Mouse (Mus musculus) gastrocnemius, postnatal 25 days (tissue): ENCODE measurements around the gene Agap1. TPM values are rescaled to one million over a fixed set of nuclear protein-coding genes. Genes with fewer than 3 reads are reported as not detected.

Source experiments
- DNase-seq: peaks from one replicate; pipeline ENCODE4 v3.0.0; 2022
- total RNA-seq, 2 experiments: library from RNA; stranded (reverse); gene quantifications; 1 replicate in 1 of 2; 2 replicates in 1 of 2; pipeline ENCODE4 v1.2.3; 2021

The Agap1 gene
- total RNA-seq, 2 experiments from 2014 or later, result 15.1 to 21.8 TPM

DNA sequence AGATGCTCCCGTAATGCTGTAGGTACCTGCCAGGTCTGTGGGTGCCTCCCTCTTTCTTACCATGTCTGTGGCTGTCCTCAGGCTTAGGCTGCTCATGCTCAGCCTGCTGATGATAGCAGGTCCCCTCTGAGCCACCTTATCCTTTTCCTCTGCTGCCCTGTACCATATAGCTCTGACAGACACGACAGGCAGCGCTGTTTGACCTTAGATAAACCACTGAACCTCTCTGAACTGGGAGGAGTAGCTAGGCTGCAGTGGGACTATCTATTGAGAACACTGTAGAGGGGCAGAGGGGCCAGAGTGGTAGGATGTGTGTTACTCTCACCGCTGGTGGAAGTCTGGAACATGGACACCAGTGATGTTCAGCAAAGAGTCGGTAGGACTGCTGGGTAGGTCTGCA, 211.5 kb downstream of the Agap1 start:
- no peak for DNase-seq

DNA sequence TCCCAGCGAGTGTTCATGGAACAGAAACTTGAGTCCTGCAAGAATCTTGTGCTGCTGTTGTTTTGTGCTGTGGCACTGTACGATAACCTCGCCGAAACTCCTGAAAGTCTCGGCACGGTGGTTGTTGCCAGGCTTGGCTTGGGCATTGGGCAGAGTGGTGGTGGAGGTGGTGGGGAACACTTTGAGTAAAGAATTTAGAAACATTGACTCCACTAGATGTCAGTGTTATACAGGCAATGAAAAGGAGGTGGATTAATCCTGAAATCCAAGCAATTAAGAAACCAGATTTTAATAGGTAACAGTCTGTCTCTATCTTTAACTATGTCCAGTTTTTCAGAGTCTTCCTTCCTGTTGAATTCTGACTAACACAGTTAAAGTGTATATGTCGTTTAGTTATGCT, 212.8 kb downstream of the Agap1 start:
- DNase-seq, result no peak

DNA sequence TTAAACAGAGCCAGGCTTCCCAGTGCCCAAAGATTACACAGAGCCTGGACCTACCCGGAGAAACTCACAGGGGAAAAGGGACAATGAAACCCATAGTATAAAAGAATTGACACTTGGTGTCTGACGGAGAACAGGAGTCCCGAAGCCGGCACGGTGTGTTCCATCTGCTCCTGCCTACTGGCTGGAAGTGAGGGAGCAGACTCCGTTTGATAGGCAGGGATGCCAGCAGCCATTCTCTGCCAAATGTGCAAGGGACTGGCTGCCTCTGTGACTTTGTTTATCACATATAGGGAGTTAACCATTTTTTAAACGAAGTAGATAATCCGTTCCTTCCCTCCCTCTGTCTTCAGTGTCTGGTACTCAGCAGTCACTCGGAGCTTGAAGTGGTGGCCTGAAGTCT, 214.0 kb downstream of the Agap1 start:
- DNase-seq, result no peak

DNA sequence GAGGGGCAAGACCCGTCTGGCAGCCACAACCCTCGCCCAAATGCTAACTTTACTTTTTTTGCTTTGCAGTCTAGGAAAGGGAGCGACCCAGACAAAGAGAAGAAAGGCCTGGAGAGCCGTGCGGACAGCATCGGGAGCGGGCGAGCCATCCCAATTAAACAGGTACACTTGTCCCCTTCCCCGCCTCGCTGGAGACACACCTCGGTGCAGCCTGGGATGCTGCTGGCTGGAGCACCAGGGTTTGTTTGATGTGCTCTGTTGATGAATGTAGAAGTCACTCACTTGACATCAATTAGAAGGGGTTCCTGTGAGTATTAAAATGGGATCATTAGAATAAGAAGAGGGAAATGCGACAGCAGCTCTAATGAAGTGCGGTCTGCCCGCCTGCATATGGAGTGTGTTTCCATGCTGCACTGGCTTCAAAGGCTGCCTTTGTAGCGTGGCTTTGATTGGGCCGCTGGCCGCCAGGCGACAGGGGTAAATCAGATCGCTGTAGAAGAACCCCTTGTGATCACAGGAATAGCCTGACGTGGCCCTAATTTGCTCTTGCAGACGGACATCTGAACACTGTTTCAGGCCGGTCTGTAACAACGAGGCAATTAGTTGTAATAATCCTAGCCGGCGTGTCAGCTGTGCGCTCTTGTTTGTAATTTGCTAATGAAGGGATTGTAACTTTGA, 216.6 kb downstream of the Agap1 start:
- no peak for DNase-seq

DNA sequence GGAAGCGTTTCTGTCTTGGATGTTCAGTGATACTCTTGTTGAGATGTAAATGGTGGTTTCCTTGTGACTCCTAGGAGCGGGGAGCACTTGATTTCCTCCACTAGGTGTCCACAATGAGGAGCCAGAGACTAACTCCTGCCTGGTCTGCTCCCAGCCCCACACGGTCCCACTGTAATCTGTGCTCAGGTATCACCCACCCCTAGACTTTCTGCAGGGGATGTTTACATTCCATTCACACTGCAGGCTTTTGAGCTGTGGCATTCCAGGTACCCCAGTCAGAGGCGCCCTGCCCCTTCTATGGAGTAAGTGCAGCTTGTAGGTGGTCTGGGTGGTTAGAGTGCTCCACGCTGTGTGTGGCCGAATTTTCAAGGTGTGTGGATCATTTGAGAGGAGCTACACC, 218.5 kb downstream of the Agap1 start:
- no peak for DNase-seq

DNA sequence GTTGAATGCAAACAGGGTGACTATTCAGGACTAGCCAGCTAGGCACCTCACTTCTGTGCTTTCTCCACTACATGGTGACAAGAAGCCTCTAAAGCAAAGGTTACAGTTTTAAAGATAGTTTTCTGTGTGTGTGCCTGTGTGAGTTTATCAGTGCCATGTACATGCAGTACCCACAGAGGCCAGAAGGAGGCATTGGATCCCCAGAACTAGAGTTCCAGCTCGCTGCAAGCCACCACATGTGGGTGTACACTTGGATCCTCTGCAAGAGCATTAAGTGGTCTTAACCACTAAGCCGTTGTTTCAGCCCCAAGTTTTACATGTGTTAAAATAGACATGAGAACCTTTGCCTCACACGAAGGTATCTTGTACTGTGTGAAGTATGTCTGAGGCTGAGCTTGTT, 219.1 kb downstream of the Agap1 start:
- DNase-seq, result no peak

DNA sequence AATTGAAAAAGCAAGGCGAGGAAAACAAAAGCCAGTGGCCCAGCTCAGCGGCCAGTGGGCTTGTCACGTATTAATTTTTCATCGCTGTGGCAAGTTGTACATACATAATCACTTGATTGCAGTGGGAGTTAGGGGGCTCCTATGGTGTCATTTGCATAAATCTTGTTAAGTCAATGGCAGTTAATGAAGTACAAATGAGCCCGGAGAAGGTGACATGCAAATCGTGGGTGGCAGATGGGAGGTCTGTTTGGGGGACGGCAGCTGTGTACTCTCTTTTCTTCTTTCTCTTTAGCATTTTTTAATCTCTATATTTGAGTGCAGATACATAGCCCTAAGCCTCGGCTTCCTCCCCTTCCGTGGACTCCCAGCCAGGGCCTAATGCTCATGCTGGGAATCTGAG, 220.1 kb downstream of the Agap1 start:
- no peak for DNase-seq

DNA sequence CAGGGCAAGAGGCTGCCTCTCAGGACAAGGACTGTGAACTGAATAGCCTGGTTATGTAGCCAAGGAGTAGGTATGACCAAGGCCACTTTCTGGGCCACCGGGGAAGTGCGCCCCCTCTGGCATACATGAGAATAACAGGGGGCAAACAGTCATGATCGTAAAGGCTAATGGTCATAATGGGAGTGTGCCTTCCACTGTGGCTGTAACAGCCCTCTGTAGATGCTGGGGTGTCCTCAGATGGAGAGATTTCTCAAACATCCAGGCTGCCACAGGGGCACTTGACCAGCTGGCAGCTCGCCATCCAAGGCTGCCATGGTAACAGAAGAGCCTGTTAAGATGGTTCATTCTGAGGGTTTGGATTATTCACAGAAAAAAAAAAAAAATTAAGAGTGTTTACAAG, 221.8 kb downstream of the Agap1 start:
- DNase-seq, result no peak

DNA sequence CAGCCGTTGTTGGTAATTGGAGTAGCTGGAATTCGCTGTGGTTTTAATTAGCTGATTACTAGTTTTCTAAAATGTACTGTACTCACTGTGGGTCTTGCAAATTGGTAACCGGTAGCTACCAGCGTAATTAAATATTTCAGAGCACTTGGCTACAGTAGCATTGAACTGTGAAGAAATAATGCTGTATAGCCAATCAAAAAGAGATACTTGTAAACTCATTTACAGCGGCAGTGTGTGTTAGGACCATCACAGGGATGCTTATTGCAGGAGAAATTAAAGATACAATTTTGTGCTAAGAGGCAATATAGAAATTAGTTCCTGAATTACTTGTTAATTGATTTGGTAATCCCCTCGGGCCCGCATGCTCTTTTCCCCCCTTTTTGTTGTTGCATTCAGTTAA, 226.1 kb downstream of the Agap1 start:
- no peak for DNase-seq

DNA sequence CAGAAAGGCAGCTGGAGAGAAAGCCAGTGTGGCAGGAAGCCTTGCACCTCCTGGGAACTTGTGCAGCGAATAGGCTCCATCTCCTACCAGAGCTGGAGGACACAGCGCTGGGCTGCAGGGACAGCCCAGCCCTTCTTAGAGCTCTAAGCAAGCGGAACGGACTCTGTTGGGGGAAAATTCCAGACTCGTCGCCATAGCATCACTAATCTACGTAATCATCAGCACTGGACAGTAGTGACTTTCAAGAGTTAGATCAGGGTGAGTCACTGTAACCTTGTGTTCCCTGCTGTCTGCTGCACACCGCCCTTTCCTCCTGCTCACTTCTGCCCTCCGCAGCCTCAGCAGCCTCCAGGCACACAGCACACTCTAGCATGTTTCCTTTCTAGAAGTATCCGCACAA, 234.3 kb downstream of the Agap1 start:
- no peak for DNase-seq

DNA sequence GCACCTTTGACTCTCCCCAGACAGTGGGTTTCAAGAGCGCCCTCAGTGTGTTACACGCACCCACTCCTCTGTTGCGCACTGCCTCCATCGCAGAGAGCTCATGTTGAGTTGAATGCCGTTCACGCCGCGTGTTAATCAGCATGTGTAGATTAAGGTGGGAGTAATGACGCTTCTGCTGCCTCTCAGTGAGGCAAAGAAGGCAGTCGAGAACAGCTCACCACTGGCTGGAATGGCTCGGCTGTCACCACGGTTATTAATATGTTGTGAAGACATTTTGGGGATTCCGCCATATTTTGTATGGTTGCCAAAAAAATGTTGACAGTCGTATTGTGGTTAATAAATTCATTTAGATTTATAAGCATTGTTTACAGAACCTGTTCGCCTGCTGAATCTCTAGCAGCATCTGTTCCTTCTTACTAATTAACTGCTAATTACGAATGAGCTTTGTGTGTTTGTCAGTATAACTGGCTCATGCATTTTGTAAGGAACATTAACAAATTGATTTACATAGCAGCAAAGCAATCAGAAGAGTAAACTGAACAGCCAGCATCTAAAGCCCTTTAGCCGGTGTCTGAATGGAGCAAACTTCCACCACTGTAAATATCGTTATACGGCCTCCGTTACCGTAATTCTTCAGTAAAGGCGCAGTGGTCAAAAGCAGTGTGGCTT, 235.1 kb downstream of the Agap1 start:
- DNase-seq, result no peak

DNA sequence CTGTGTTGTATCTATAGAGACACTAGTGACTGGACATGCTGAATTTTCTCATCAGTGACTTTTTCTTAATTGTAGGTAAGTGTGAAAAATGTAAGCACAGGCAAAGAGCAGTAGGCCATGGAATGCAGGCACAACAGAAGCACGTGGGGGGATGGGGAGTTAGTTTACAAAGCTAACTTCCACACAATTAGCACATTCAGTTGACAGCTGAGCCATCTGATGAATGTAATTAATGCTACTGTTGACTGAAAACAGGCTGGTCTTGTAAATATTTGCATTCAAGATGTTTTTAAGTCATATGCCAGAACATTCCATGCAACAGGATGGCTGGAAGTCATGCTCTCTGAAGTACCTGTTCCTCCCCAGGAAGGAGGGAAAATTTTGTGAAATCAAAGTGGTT, 236.5 kb downstream of the Agap1 start:
- no peak for DNase-seq

DNA sequence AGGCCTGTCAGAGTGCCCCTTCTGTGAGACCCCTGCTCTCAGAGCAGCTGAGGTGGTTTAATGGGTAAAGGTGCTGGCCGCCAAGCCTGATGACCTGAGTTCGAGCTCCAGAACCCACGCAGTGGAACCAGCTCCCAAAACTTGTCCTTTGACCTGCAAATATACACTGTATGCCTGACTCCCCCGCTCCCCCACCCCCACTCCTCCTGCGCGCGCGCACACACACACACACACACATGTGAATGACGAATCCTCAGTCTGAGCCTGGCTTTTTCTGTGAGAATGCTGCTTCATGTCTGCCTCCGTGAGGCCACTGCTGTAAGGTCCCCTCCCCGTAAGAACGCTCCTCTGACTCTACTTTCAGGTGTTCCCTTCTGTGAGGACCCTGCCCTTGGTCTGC, 237.8 kb downstream of the Agap1 start:
- DNase-seq, result no peak

DNA sequence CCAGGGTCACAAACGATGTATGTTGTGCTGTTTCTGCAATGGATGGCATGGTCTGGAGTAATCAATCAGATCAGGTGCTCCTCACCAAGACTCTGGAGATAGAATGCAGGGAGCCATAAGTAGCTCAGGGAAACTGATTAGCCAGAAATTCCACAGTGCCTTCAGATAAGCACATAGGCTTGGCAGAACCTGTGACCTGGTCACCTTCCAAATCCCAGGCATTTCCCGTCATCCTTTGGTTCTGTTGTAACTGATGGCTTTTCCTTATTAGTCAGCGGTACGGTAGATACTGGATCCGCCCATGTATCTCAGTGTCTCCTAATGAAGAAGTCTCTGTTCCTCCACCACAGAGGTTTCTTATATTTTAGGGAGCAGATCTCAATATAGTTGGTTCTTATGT, 240.3 kb downstream of the Agap1 start:
- DNase-seq, result no peak

DNA sequence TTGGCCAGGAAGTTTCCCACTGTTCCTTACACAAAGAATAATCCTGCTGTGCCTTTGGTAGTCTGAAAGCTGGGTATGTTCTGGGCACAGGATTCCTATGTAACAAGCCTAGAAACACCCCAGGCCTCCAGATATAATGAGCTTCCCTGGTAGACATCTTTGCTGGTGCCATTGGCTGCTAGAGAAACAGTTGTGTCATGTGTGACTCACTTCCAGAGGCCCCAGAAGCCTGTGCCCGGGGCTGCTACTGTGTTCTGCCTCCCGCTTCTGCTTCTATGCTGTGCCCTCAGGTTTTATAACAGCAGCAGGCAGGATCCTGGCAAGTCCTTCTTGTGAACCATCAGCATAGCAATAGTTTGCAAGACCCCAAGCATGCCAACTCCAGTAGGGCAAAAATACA, 242.6 kb downstream of the Agap1 start:
- no peak for DNase-seq

DNA sequence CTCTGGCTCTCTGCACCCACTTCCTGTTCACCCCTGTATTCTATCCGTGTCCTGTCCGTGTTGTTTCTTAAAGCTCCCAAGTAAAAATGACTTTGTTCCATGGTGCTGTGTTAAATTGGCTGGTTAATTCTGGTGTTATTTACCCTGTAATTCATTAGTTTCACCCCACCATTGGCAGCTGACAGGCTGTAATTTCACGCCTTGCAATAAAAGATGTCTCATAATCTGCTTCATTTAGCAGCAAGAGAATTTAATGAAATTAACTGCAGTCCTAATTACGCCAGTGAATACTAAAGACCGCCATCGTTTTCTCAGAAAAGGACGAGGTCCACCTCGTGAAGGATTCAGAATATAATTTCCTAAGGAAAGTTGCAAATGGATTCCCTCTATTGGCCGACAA, 245.6 kb downstream of the Agap1 start:
- DNase-seq, result no peak

DNA sequence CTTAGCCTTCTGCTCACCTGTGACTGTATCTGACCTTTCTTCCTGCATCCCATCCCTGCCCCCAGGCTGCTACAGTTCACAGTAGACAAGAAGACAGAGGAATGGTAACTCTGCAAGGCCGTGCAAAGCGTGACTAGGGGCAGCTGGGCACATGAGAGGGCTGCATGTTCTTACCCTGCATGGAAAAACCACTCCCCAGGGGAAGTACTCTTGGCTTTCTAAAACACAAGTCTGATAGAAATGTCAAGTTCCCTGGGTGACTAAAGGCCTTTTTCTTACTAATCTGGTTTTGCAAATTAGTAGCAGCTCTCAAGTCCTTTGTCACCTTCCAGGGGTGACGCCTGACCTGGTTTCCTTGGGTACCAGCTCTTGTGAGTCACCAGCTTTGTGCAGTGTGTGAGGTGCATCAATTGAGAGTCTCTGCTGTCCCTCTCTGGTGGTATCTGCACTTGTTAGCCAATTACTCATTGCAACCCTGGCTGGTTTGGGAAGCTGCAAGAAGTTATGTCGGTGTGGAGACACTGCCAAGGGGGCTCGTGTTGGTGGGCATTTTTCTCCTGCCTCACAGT, 246.6 kb downstream of the Agap1 start:
- DNase-seq, result no peak

DNA sequence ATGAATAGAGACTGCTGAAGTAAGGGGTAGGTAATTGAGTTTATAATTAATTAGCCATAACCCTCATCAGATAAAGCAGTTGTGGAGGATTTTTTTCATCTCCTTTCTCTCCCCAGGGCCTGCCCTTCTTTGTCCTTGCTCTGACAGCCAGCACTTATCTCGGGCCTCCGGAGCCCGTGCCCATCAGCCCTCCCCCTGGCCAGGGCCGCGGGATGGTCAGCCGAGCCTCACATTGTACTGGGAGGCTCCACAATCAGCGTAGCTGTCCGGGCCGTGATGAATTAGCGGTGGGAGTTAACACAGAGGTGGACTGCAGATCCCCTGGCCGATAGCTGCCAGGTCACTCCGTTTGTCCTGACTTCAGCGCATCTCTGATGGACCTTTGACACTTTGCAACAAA, 248.7 kb downstream of the Agap1 start:
- no peak for DNase-seq

DNA sequence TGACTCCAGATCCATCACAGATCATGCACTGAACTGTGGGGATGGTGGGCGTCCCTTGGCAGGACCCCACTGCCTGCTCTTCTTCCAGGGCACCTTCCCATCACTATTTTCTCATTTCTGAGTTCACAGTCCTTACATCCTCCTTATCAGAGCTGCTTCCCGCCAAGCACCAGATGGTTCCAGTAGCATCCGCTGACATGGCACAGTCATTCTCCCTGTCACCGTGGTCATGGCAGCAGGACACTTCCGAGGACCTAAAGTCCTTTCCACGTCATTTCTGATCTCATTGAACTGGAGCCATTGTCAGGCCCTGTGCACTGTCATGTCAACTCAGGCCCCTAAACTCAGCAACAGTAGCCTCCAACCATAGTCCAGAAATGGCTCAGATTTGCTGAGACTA, 251.1 kb downstream of the Agap1 start:
- no peak for DNase-seq

DNA sequence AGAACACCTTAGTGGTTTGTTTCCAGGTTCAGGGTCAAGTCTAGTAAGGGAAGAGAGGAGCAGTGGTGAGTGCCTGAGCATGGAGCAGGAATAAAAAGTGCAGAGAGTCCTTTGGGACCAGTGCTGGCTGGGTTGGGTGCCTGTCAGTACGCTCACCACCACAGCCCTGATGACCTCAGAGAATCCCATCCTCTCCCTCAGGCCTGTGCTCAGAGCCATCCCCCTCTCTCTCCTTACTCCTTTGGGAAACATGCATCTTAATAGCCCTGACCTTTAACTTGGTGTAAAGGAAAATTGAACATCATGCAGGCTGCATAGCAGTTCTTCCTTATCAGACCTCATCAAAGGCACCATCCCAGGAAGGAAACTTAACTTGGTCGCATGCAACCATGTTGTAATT, 252.3 kb downstream of the Agap1 start:
- DNase-seq, result no peak

DNA sequence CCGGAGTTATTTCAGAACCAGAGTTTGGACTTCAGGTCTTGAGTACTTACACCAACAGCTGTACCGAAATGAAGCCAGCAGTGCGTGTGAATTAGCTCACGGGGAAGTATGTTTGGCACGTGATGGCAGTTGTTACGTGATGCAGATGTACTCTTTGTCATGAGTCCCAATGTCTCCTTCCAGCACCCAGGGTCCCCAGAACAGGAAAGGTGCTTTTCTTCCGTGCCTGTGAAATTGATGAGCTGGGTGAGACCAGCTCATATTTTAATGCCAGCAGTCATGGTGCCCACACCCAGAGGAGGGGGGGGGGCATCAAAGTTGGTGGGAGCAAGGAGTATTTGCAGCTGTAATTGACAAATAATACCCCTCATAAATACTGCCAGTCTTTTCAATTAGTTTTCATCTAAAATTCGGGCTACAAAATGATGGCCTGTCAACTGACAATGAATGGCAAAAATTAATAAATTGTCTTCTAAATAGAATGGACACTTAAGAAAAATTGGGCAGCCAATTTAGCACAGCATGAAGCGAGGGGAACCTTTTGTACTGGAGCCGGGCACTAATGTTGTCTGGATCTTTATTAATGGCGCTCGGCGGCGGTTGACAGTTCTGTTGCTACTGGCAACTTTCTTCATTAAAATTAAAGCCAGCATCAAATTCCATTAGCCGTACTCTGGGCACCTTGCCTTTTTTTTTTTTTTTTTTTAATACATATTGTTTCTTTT, 253.3 kb downstream of the Agap1 start:
- DNase-seq, result no peak

DNA sequence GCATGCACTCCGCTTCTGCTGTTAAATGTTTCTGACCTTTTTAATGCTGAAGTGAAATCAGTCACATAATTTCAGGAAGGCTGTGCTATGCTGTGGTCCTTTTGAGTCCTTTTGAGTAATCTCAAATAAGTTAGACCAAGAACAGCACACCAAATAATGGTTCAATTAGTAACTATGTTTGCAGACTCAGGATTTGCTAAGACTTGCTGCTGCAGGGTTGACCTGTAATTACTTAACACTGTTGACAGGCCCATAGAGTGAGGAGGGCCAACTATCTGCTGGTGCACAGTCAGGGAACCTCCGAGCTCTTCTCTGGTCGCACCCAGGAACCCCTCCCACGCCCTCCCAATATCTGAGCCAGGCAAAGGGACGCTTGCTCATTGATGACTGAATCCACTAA, 255.2 kb downstream of the Agap1 start:
- no peak for DNase-seq

DNA sequence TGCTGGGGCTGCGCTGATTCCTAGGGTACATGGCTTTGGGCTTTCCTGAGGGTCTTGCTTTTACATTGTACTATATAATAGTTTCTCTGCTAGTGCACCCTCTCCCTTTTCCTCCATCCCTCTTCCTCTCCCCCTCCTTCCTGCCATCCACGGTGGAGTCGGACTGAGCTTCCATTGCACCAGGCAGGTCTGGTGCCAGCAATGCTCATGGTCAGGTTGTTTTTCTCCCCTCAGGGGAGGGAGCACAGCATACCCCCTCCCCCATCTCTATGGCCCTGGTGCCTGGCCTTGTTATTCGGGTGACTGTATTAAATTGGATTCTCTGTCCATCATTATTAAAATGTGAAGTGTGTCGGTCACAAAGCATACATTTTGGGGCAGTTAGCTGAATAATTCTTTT, 259.1 kb downstream of the Agap1 start:
- no peak for DNase-seq
